Mouse (Mus musculus) right cerebral cortex, adult 2 months (tissue): ENCODE results near the gene B230104I21Rik.

Experiments
- DNase-seq, 2 experiments: peaks; one replicate each; pipeline ENCODE4 v3.0.0; 2021 to 2022; ENCODE audit warnings: low spot score in 2 of 2

Gene B230104I21Rik

DNA sequence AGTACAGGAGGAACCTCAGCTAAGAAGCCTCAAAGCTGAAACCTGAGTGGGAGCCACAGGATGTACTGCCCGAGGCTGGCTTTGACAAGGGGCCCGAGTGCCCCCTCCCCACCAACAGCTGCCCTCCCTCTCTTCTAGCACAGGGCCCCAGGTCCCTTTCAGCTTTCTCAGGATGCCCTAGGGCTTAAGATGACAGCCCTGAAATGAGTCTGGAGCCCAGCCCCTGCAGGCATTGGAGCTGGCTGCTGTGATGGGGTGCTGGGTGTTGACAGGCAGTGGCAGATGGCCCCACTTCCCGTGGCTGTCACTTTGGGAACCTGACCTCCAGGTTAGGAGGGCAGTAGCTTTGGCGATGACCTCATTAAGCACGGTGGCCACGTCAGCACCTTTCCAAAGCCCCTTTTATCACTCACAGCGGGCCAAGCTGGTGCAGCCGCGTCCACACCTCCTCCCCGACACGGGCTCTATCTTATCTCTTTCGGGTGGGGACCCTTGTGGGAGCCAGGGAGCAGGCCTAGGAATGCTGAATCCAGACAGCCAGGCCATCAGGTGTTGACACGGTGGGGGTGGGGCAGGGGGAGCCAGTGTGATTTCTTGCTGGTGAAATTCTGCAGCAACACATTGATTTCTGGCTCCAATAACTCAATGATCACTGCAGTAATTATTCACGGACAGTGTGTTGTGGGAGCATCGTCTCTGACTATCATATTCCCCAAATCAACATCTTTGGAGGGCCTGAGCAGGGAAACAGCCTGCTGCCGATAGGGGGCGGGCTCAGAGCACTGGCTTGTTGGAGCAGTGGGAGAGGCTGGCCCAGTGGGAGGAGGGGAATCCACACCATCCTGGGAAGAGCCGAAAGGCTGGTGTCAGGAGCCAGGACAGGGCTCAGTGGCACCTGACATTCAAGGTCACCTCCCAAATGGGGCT, 57.5 kb downstream of the B230104I21Rik start:
- peak; percentile 26 to 40 for DNase-seq

DNA sequence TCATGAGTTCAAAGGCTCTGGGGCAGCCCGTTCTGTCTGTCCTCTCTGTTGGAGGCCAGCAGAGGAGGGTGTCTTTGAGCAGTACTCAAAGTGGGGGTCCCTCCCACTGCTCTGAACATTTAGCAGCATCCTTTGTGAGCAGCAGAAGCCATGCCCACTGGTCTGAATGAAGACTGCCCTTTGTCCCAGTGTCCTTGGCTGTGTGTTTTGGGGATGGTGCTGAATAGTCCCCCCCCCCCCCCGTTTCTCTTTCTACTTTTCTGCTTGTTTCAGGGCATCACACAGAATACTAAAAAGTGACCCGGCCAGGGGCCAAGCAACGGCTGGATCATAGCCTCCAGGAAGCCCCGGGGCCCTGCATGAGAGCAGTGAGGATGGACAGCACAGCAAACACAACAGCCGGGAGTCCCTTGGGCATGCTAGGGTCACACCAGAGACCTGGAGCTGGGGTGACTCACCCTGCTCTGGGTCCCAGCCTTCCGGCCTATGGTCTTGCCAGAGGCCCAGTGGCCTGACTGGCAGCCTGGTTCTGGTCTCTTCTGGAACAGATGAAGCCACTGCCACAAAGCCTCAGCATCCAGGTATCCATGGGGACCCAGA, 58.3 kb downstream of the B230104I21Rik start:
- DNase-seq, result peak in 1 of 2 experiments; percentile 35

DNA sequence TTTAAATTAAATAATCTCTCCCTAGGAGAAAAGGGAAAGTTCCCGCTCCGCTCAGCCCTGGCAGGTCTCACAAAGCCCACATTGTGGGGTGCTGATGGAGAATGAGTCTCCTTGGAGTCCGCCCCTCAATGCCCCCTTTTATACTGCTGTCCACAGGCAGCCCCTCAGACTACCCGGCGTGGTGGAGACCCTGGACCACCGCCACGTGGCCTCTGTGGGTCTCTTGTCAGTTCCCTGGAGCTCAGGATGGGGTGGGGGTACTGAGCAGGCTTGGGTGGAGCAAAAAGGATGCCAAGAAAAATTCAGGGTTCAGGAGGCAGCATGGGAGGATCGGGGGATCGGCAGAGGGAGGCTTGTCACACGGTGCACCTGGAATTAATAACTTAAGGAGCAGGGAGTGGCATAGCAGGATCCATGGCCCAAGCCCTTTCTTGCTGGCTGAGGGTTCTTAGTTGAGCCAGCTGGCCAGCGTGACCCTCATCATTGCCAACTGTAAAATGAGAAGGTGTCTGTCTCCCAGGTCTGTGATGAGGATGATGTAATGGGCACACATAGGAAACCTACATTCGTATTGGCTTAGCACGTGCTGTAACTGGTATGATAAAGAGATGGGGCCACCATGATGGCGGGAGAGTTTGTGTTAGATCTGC, 60.9 kb downstream of the B230104I21Rik start:
- no peak for DNase-seq
